Mouse (Mus musculus): ENCODE results near the gene Cox5b.
"Not testable (repeated sequence)": the region's sequence is repeated elsewhere in the genome, so short reads cannot be mapped to it uniquely, and the experiment has no call there.

Gene Cox5b

GRCm38 (mm10) chr1:36691271-36692155 lies at the start of gene Cox5b:
Gene Cox5b (plus strand): TSS chr1:36691449.
- peak; percentile 99 for DNase-seq (ENCODE audit: low spot score)

GRCm38 (mm10) chr1:36643957-36644614 lies 47.2 kb upstream of the Cox5b start:
- DNase-seq (ENCODE audit: low spot score), result no peak

GRCm38 (mm10) chr1:36644615-36645007 lies 46.6 kb upstream of the Cox5b start:
- no peak for DNase-seq (ENCODE audit: low spot score)

GRCm38 (mm10) chr1:36646285-36646684 lies 45.0 kb upstream of the Cox5b start:
- no peak for DNase-seq (ENCODE audit: low spot score)

GRCm38 (mm10) chr1:36647631-36648030 lies 43.6 kb upstream of the Cox5b start:
- DNase-seq (ENCODE audit: low spot score), result peak; percentile 34

- DNase-seq (ENCODE audit: low spot score), result no peak
These were observed 36.2 kb upstream of the Cox5b start for GRCm38 (mm10) chr1:36655039-36655438.

- DNase-seq (ENCODE audit: low spot score), result no peak
These were observed 35.0 kb upstream of the Cox5b start for GRCm38 (mm10) chr1:36656233-36656632.

GRCm38 (mm10) chr1:36657658-36658415 lies 33.4 kb upstream of the Cox5b start:
- DNase-seq (ENCODE audit: low spot score), result no peak

- DNase-seq (ENCODE audit: low spot score), result peak; percentile 18
These were observed 32.4 kb upstream of the Cox5b start for GRCm38 (mm10) chr1:36658621-36659399.

GRCm38 (mm10) chr1:36664457-36664856 lies 26.8 kb upstream of the Cox5b start:
- peak; percentile 50 for DNase-seq (ENCODE audit: low spot score)

- DNase-seq (ENCODE audit: low spot score), result no peak
These were observed 26.0 kb upstream of the Cox5b start for GRCm38 (mm10) chr1:36665165-36665723.

GRCm38 (mm10) chr1:36665934-36666333 lies 25.3 kb upstream of the Cox5b start:
- DNase-seq (ENCODE audit: low spot score), result no peak

GRCm38 (mm10) chr1:36668007-36668406 lies 23.2 kb upstream of the Cox5b start:
- not testable (repeated sequence) for DNase-seq (ENCODE audit: low spot score)

- DNase-seq (ENCODE audit: low spot score), result no peak
These were observed 21.0 kb upstream of the Cox5b start for GRCm38 (mm10) chr1:36670256-36670655.

- no peak for DNase-seq (ENCODE audit: low spot score)
These were observed 20.0 kb upstream of the Cox5b start for GRCm38 (mm10) chr1:36671260-36671659.

GRCm38 (mm10) chr1:36672648-36673350 lies 18.4 kb upstream of the Cox5b start:
- no peak for DNase-seq (ENCODE audit: low spot score)

GRCm38 (mm10) chr1:36674936-36675335 lies 16.3 kb upstream of the Cox5b start:
- peak; percentile 60 for DNase-seq (ENCODE audit: low spot score)

GRCm38 (mm10) chr1:36680893-36681292 lies 10.4 kb upstream of the Cox5b start:
- no peak for DNase-seq (ENCODE audit: low spot score)

GRCm38 (mm10) chr1:36682620-36683355 lies 8.5 kb upstream of the Cox5b start, which contains the start of gene Fam178b:
Gene Fam178b (minus strand): TSS chr1:36683183.
- no peak for DNase-seq (ENCODE audit: low spot score)
